Mouse (Mus musculus) heart, postnatal 0 days (tissue): ENCODE results near the gene Klrg2.

Experiments
- CTCF ChIP-seq: IDR thresholded peaks from 2 replicates; pipeline ENCODE4 v1.5.1; 2016; ENCODE audit warnings: antibody characterized with exemption, control low read depth, low read depth
- EP300 ChIP-seq: IDR thresholded peaks from 2 replicates; pipeline ENCODE4 v1.6.1; 2016; ENCODE audit warnings: antibody characterized with exemption, low read depth

DNA sequence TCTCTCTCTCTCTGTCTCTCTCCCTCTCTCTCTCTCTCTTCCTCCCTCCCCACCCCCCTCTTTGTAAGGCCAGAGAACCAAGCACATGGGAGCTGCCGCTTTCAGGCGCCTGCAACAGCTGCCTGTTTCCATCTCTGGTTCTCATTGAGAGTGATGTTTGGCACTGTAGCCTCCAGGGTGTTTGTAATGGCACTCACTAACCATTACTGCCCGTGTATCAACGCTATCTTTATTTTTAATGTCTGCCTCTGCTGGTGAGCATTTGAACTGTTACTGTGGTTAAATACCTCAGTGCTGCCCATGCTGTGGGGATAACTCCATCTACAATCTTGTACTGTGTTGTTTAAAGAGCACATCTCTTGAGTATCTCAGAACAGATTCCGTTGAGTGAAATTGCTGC lies 4.6 kb upstream of the Klrg2 start:
- peak; percentile 14; the same call in 1 of the 2 replicates for TF ChIP-seq CTCF
- no peak for TF ChIP-seq EP300
